Mouse (Mus musculus) limb, embryonic 12.5 days (tissue): ENCODE measurements around the gene Ndufs1. TPM values are rescaled to one million over a fixed set of nuclear protein-coding genes. Genes with fewer than 3 reads are reported as not detected.

Experiments used
- ATAC-seq: fragments of 200-750 bp; cut with Nextera tagmentation; 2 replicates; pipeline ENCODE4 v1.8.0; 2017; ENCODE audit warnings: low read depth, moderate TSS enrichment; ENCODE audit not compliant: insufficient number of reproducible peaks, insufficient read depth, low FRiP score, low TSS enrichment
- H3K27ac ChIP-seq: fragments of 300-500 bp; sonication (generic); 2 replicates; pipeline ENCODE4 v1.5.1; 2016; ENCODE audit warnings: mild to moderate bottlenecking, moderate library complexity
- H3K27me3 ChIP-seq: fragments of 300-500 bp; sonication (generic); 2 replicates; pipeline ENCODE4 v1.6.1; 2016; ENCODE audit warnings: mild to moderate bottlenecking, moderate library complexity
- H3K36me3 ChIP-seq: fragments of 300-500 bp; sonication (generic); 2 replicates; pipeline ENCODE4 v1.6.1; 2016; ENCODE audit warnings: mild to moderate bottlenecking, moderate library complexity
- H3K4me1 ChIP-seq: fragments of 300-500 bp; sonication (generic); replicated peaks from 2 replicates; pipeline ENCODE4 v1.6.1; 2016
- H3K4me2 ChIP-seq: fragments of 300-500 bp; sonication (generic); 2 replicates; pipeline ENCODE4 v1.6.1; 2016; ENCODE audit warnings: mild to moderate bottlenecking, moderate library complexity
- H3K4me3 ChIP-seq: fragments of 300-500 bp; sonication (generic); replicated peaks from 2 replicates; pipeline ENCODE4 v1.5.1; 2016; ENCODE audit warnings: mild to moderate bottlenecking
- H3K9ac ChIP-seq: fragments of 300-500 bp; sonication (generic); replicated peaks from 2 replicates; pipeline ENCODE4 v1.6.1; 2016; ENCODE audit warnings: mild to moderate bottlenecking, moderate library complexity
- H3K9me3 ChIP-seq: fragments of 300-500 bp; sonication (generic); 2 replicates; pipeline ENCODE4 v1.6.1; 2016; ENCODE audit warnings: mild to moderate bottlenecking, moderate library complexity
- WGBS: fragments of 180-500 bp; shearing (Covaris S2); methylation state at CpG from one replicate; pipeline ENCODE4 v1.1.7; 2016; 5-methylcytosine and 5-hydroxymethylcytosine counted together
- microRNA-seq: library from miRNA; unstranded; fragments of <30 nt; microRNA quantifications from one replicate; pipeline ENCODE4, GENCODE M21; 2017
- polyA plus RNA-seq: library from polyadenylated mRNA; unstranded; fragments of >200 nt; fragmentation: Nextera tagmentation; extraction: Ambion mirVana; gene quantifications from 2 replicates; pipeline ENCODE4 v1.2.1, GENCODE M21; 2016

Ndufs1 gene
- polyA plus RNA-seq, 1 experiment from 2014 or later, result 141 TPM

- Histone ChIP-seq H3K4me3 (no peak overlapping the region), H3K27ac (no peak overlapping the region), H3K36me3 (peaks cover 90% of the 10 kb centered on the region), H3K27me3 (no peaks in the 10 kb centered on the region), H3K9me3 (no peaks in the 10 kb centered on the region), H3K4me1 (no peaks in the 10 kb centered on the region), H3K4me2 (no peak overlapping the region), H3K9ac (no peak overlapping the region)
- no peak for ATAC-seq
- 86% methylated on average over 5 of the region's 5 CpGs for WGBS
Measured at GRCm38 (mm10) chr1:63096071-63096470, 80.6 kb downstream of the Ndufs1 start.

Small RNAs within 50 kb of the gene (microRNA-seq; reads per million reads assigned to microRNA genes)
- not detected for gene Gm24557
- gene Gm27512, result not detected

Other genes with a start within 250 kb of the Ndufs1 start
- gene Ino80d, start 62.2 kb downstream of the Ndufs1 start, polyA plus RNA-seq, result 9.9 and 10.8 TPM in 2 replicates
- 528 and 595 TPM in 2 replicates for gene Eef1b2, start within 50 bp of the Ndufs1 start, polyA plus RNA-seq
- gene Gpr1, start 37.7 kb upstream of the Ndufs1 start, polyA plus RNA-seq, result 0.20 TPM in 1 of 2 replicates, not detected in the other
- gene Zdbf2, start 96.4 kb upstream of the Ndufs1 start, polyA plus RNA-seq, result 14.0 and 15.4 TPM in 2 replicates